Mouse (Mus musculus): ENCODE results near the gene 5730409E04Rik.

- TF ChIP-seq CTCF (IDR thresholded peaks at IDR 0.05; ENCODE audit: control insufficient read depth, insufficient read depth, low read length), result no peak
- no peak for TF ChIP-seq POLR2A (IDR thresholded peaks at IDR 0.05; ENCODE audit: borderline replicate concordance, control insufficient read depth, low read depth, low read length)
Observed at GRCm38 (mm10) chr4:126639339-126639738, 29.7 kb downstream of the 5730409E04Rik start.
